Mouse (Mus musculus) gastrocnemius, adult 2 months (tissue): ENCODE results near the gene Ap2m1. TPM values are rescaled to one million over a fixed set of nuclear protein-coding genes. Genes with fewer than 3 reads are reported as not detected.

ENCODE experiments used
- DNase-seq: peaks from one replicate; pipeline ENCODE4 v3.0.0; 2022
- H3K27ac ChIP-seq: fragments of 200-600 bp; 2 replicates; pipeline ENCODE4 v1.8.1; 2022; ENCODE audit warnings: mild to moderate bottlenecking
- H3K4me3 ChIP-seq: fragments of 200-600 bp; 2 replicates; pipeline ENCODE4 v1.8.1; 2022; ENCODE audit warnings: mild to moderate bottlenecking, moderate library complexity
- CTCF ChIP-seq: fragments of 200-600 bp; IDR thresholded peaks from 2 replicates; pipeline ENCODE4 v1.8.1; 2022; ENCODE audit warnings: antibody characterized with exemption, mild to moderate bottlenecking, moderate library complexity
- intact Hi-C: fragments of 180-260 bp; cut with DNase I; formaldehyde crosslinking; loops from one replicate; pipeline ENCODE4 v1.15.1; 2025
- total RNA-seq, 2 experiments: library from RNA; stranded (reverse); gene quantifications; 2 replicates each; pipeline ENCODE4 v1.2.3; 2021

Ap2m1 gene
- total RNA-seq, 2 experiments from 2014 or later: 137 to 157 TPM

DNA sequence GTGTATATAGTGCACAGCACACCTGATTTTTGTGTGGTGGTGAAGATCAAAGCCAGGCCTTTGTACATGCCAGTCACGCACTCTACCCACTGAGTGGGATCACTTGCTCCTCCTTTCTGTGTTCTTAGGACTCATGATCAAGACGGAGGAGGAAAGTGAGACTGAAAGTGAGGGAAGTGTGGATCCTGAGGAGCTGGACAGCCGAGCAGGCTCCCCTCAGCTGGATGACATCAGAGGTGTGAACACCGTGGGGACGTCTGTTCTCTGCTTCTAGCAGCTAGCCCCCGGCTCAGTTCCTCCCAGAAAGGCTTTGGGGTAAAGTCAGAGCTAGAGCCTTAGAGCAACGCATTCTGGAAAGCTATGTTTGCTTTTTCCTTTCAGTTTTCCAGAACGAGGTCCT is 29.3 kb upstream of the Ap2m1 start:
- no peak for DNase-seq
- Histone ChIP-seq H3K27ac (no peak overlapping the region), H3K4me3 (no peak overlapping the region)
- intact Hi-C loops: no loop called here
- no peak for TF ChIP-seq CTCF

DNA sequence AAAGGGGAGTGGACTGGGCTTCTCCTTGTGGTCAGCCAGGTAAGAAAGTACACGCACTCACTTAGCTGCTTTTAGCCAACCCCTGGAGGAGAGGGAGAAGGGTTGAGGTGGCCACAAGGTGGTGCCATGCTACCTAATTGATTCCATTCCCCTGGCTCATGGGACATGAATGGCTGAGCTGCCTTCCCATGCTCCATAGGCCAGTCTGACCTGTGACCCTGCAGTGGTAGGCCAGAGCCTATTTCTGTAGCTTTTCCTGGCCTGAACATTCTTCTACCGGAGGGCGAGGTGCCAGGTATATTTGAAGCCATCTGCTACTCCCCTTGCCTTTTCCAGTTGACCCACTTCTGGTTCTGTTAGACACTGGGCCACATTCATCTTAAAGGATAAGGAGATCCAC is 25.9 kb upstream of the Ap2m1 start:
- H3K27ac ChIP-seq: no peak overlapping the region
- H3K4me3 ChIP-seq: no peak overlapping the region
- intact Hi-C loops: no loop called here
- peak; percentile 51 for DNase-seq
- TF ChIP-seq CTCF: peak; percentile 52

DNA sequence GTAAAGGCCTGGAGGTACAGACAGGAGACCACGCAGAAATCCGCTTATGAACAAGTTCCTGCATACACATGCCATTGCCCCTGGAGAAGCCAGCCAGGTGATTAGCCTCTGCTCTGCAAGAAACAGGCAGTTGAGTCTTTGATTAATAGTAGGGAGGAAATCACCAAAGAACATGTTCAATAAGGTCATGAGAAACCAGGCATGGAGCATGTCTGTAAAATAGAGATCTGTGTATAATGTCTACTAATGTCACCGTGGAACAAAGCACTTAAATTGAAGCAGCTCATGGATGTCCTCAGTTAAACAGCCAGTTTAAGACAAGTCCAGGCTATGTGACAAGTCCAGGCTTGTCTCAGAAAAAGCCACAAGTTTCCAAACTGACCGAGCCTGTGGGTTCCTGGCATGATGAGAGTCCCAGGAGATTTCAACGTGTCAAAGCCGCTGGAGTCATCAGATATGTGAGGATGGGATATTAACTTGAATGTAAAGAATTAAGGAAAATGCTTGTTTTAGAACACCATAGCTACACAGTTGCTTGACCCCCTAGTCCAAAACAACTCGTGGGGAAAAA is 23.9 kb upstream of the Ap2m1 start:
- H3K4me3 ChIP-seq: no peak overlapping the region
- no peak overlapping the region for H3K27ac ChIP-seq
- intact Hi-C loops: no loop called here
- DNase-seq: no peak
- TF ChIP-seq CTCF: no peak

DNA sequence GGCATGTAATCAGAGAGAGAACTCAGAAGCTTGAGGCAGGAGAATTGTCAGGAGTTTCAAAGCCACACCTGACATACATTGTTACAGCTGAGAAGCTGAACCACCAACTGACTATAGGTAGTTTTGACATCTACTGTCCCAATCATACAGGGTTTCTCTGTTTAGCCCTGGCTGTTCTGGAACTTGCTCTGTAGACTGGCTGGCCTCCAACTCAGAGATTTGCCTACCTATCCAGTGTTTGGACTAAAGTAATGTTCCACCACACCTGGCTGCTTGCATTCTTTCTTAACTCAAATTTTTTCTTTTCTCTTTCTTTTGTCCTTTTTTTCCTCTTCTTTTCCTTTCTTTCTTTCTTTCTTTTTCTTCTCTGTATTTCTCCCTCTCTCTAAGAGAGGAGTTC is 19.2 kb upstream of the Ap2m1 start:
- TF ChIP-seq CTCF: no peak
- Histone ChIP-seq H3K27ac (peak overlapping the region; percentile 94), H3K4me3 (peak overlapping the region; percentile 80)
- no peak for DNase-seq
- intact Hi-C loops: loop anchor here (5.0 kb wide), 1 partner anchor 136 kb away; the partner anchor contains the start of gene Psmd2

DNA sequence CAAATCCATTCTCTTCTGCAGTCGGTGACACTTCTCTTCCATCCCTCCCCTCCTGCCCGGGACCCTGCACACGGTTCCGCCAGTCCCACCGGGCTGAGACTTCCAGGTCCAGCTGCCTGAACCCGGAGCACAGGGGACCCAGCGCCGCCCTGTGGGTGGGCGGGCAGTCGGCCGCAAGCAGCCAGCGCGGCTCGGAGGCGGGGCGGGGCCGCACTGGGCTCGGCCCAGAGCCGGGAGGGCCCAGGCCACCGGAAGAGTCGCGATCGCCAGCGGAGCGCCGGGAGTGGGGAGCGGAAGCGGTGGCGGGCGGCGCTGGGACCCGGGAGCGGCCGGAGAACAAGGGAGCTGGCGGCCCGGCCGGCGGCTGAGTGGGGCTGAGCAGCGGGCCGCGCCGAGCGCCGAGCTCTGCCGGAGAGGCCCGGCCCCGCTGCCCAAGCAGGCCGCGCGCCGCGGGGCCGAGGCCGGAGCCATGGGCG is 18.5 kb upstream of the Ap2m1 start, which contains the start of gene Dvl3:
Dvl3 (plus strand) TSS at position 257 of the 476 bp plus-strand sequence.
- H3K27ac ChIP-seq: peak within 1 kb of the TSS; percentile 94
- H3K4me3 ChIP-seq: peak within 1 kb of the TSS; percentile 80
- DNase-seq: peak; percentile 97
- peak; percentile 64 for TF ChIP-seq CTCF
- intact Hi-C loops: loop anchor here (5.0 kb wide), 1 partner anchor 136 kb away; the partner anchor contains the start of gene Psmd2

DNA sequence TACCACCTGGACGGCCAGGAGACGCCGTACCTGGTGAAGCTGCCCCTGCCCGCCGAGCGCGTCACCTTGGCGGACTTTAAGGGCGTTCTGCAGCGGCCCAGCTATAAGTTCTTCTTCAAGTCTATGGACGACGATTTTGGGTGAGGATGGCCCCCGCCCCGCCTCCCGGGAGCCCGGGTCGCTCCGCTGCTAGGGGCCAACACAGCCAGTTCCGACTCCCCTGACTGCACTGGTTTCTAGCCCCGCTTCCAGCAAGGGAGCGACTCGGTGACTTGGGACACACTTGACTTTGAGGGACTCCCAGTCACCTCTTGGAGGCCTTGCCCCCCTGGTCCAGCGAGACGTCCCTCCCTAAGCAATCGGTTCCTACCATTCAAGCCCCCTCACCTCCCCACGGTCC is 18.1 kb upstream of the Ap2m1 start:
- no peak for TF ChIP-seq CTCF
- Histone ChIP-seq H3K4me3 (peak overlapping the region; percentile 80), H3K27ac (peak overlapping the region; percentile 94)
- no peak for DNase-seq
- intact Hi-C loops: loop anchor here (5.0 kb wide), 1 partner anchor 135 kb away; the partner anchor contains the start of gene Psmd2

DNA sequence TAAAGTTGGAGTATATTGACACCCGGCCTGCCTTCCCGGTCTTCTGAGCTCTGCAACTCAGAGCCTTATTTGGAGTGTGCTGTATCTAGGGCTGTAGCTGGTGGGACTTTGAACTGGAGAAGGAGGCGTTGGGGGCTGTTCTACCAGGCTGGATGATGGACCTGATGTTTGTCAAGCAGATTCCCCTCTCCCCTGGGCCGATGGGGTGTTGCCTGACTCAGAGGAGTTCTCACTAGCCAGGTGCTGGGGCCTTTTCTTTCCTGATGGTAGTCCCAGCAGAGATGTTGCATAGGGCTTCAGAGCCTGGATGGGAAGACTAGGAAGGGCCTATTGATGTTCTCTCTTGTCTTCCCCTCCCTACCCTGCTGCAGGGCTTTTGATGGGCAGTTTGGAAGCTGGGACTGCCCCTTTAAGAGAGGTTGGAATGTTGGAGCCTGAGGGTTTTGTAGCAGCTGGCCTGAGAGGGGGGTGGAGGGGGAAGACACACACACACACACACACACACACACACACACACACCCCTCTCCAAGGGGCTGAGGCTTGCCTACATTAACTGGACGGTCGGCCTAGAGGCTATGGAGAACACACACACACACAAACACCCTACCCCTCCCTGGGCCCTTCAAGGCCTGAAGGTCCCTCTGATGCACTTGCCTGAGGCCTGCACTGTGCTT is 17.4 kb upstream of the Ap2m1 start:
- intact Hi-C loops: loop anchor here (2.0 to 5.0 kb wide), 2 partner anchors 17 to 134 kb away; partner anchors contain the start of genes Ap2m1 and Psmd2
- DNase-seq: peak; percentile 38
- H3K4me3 ChIP-seq: peak overlapping the region; percentile 80
- no peak for TF ChIP-seq CTCF
- H3K27ac ChIP-seq: peak overlapping the region; percentile 94

DNA sequence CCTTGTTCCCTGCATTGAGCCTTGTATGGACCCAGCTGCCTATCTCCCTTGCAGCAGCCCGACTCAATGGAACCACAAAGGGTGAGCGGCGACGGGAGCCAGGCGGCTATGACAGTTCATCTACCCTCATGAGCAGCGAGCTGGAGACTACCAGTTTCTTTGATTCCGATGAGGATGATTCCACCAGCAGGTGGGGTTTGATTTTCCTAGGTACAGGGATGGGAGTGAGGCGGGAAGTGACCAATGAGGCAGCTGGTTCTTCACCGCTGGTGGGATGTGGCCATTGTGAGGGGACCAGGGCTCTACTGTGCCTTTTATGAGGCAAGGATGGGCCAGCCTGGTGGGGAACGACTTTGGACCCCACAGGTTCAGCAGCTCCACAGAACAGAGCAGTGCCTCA is 11.4 kb upstream of the Ap2m1 start:
- no peak for DNase-seq
- no peak for TF ChIP-seq CTCF
- no peak overlapping the region for H3K27ac ChIP-seq
- no peak overlapping the region for H3K4me3 ChIP-seq
- intact Hi-C loops: no loop called here

DNA sequence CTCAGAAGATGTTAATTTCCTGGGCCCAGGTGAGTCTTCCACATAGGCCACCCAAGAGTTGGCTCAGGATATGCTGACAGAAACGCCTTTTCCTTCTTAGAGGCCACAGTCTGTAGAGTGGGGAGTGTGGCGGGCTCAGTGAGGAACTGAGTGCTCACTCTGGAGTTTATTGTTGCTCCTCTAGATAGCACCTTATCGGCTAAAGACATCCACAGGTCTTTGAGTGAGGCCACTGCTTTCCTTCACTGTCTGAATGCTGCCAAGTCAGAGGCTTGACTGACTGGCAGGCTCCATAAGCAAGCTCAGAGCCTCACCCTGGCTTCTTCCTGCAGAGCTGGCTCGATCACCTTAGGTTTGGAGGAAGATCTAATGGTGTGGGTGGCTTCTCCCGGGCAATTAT is 6.5 kb upstream of the Ap2m1 start:
- no peak for DNase-seq
- intact Hi-C loops: no loop called here
- no peak for TF ChIP-seq CTCF
- no peak overlapping the region for H3K27ac ChIP-seq
- no peak overlapping the region for H3K4me3 ChIP-seq

DNA sequence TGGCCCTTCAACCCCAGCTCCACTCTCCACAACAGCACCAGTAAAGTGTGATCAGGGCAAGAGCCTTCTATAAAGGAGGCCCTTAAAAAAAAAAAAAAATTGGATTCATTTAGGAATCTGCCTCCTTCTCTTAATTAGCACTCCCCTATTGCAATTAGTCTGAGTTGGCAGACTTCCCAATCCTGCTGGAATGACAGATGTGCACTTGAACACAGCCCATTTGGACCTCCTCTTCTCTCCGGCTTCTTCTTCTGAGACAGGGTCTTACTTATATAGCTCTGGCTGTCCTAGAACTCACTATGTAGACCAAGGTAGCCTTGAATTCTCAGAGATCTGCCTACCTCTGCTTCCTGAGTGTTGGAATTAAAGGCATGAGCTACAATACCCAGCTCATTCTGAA is 5.9 kb upstream of the Ap2m1 start:
- H3K27ac ChIP-seq: no peak overlapping the region
- H3K4me3 ChIP-seq: no peak overlapping the region
- DNase-seq: no peak
- TF ChIP-seq CTCF: no peak
- intact Hi-C loops: no loop called here

DNA sequence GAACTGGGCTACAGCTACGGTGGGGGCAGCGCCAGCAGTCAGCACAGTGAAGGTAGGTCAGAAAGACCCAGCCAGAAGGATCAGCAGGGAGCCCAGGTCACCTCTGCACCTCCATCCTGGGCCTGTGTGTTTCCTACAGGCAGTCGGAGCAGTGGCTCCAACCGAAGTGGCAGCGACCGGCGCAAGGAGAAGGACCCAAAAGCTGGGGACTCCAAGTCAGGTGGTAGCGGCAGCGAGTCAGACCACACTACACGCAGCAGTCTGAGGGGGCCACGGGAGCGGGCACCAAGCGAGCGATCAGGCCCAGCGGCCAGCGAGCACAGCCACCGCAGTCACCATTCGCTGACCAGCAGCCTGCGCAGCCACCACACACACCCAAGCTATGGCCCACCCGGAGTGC is 4.3 kb upstream of the Ap2m1 start:
- intact Hi-C loops: no loop called here
- H3K4me3 ChIP-seq: no peak overlapping the region
- no peak overlapping the region for H3K27ac ChIP-seq
- TF ChIP-seq CTCF: no peak
- DNase-seq: no peak

DNA sequence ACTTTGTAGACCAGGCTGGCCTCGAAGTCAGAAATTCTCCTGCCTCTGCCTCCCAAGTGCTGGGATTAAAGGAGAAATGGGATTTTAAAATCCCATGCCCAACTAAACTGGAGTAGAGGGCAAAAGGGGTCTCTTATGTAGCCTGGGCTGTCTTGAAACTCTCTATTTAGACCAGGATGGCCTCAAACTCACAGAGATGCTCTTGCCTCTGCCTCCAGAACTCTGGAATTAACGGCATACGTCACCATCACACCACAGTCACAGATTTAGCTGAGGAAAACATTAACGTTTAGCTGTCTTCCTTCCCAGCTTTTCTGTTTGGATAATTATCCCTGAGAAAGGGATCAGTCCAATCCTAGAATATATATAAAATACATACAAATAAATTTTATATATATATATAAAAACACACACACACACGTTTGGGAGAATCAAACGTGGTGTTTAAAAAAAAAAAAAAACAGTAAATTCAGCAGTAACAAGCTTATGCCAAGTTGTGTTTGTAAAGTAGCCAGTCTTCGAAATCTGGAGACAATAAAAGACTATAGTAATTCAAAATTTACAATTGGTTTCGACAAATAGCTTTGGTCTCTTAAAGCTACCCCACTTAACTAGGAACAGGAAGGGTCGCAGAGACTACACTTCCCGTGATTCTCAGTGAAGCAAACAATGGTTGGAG is 522 bp upstream of the Ap2m1 start:
- intact Hi-C loops: loop anchor here (2.0 to 5.0 kb wide), 2 partner anchors 16 to 78 kb away; partner anchors contain the start of genes Alg3, Eef1akmt4 and Gm49333
- DNase-seq: no peak
- peak overlapping the region; percentile 51 for H3K27ac ChIP-seq
- TF ChIP-seq CTCF: no peak
- peak overlapping the region; percentile 58 for H3K4me3 ChIP-seq

DNA sequence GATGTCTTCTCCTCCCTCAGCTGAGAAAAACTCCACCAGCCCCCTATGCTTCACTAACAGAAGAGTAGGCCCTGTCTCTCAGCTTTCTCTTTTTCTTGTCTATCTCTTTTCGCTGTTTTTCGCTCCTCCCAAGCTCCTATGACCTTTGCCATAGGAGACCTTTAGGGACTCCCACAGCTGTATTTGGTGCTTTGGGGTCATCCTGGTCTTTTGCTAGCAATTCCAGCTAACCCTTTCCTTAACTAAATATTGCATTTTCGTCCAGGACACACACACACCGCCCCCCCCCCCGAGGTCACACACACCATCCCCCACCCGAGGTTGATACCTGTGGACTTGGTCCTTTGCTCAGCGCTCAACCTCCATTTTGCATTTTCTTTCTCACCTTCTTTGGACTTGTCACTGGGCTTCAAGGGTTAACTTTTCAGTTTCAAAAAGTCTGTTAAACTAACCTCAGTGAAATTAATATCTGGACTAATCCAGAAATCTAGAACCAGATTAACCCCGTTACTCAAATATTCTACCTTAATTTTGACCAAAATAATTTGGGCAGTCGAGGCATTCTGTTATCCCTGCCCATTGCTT is 895 bp downstream of the Ap2m1 start:
- intact Hi-C loops: loop anchor here (5.0 kb wide), 1 partner anchor 76 kb away; the partner anchor contains the start of genes Alg3, Eef1akmt4 and Gm49333

More for the DNA sequence above, 895 bp downstream of the Ap2m1 start:
- peak overlapping the region; percentile 99 for H3K4me3 ChIP-seq
- TF ChIP-seq CTCF: no peak
- no peak for DNase-seq
- peak overlapping the region; percentile 99 for H3K27ac ChIP-seq
